Mouse (Mus musculus): ENCODE measurements at regions not wholly inside any gene's neighbourhood (a gene's known extent, or its start where the extent isn't known, plus 50 kb on each side); places are given as distances from the start of the nearest gene placed in this dataset.

DNA sequence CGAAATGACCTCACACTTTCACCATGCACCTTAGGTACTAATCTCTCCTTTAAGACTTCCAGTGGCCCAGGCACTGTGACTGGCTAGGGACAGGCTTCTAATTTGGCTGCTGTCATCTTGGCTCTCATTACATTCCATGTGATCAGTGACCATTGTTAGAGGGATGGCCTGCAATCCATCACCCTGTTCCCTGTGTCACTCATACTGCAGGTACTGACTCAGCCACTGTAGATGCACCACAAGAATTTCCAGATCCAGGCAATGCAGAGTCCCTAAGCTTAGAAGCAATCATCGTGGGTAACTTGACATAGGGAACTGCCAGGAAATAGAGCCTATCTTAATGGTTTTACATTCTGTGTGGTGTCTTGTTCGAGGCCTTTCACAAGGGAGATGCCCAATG is 92.1 kb upstream of the Krr1 start:
- WGBS = 83% methylated on average over 3 of the region's 3 CpGs
- no peaks in the 10 kb centered on the region; the same call in 1 of the 2 replicates for H3K4me1 ChIP-seq (ENCODE audit: control insufficient read depth, insufficient read depth, insufficient read length, low read length)
- H3K4me3 ChIP-seq (ENCODE audit: low read depth, low read length) = no peak overlapping the region
- no peak overlapping the region for H3K27ac ChIP-seq (ENCODE audit: insufficient read depth, low read depth, low read length)
- no peak for TF ChIP-seq POLR2A (IDR thresholded peaks at IDR 0.05; ENCODE audit: low read depth, low read length)
- no peak for TF ChIP-seq CTCF (IDR thresholded peaks at IDR 0.05; ENCODE audit: extremely low read depth, insufficient read length, insufficient replicate concordance, low read depth, low read length)
- H3K27me3 ChIP-seq (ENCODE audit: control insufficient read depth, insufficient read depth, low read length) = no peaks in the 10 kb centered on the region
- H3K36me3 ChIP-seq (ENCODE audit: control insufficient read depth, insufficient read depth, low read length) = no peaks in the 10 kb centered on the region

DNA sequence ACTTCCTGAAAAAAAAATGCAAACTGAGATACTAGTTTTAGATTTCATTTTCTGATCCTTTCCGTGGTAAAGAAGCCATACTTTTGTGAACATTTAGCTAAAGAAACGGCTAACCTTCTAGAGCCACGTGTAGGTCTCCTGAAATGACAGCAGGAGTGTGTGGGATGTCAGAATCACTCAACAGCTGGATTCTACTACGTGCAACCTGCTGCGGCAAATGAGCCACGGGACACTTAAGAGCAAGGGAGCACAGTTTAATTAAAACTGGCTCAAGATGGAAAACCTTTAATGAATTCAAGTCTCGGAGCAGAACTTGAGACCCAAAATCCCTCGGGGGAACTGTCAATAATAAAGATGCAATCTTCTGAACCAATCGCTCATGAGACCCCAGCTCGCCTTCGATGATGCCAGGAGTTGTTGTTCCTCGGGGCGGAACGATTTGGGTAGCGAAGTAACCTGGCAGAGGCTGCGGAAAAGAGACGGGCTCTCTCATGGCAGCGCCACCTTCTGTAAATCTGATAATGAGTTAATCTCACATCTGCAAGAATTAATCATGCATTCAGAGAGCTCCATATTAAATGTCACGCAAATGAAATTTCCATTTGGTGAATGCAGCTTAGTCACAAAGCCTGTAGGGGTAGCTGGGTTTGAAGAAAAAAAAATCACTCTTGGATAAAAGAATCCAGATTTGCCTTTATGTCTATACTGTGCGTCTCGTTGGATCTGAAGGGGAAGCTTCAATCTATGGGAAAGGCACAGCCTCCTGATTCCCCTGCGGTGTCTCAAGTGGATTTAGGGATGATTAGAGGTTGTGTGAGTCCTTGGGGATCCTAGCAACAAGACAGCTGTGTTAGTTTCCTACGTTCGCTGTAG is 90.9 kb upstream of the Krr1 start:
- 92% methylated on average over 24 of the region's 24 CpGs for WGBS
- H3K4me1 ChIP-seq (ENCODE audit: control insufficient read depth, insufficient read depth, insufficient read length, low read length) = no peaks in the 10 kb centered on the region; the same call in 1 of the 2 replicates
- no peak overlapping the region for H3K4me3 ChIP-seq (ENCODE audit: low read depth, low read length)
- H3K27me3 ChIP-seq (ENCODE audit: control insufficient read depth, insufficient read depth, low read length) = no peaks in the 10 kb centered on the region
- H3K36me3 ChIP-seq (ENCODE audit: control insufficient read depth, insufficient read depth, low read length) = no peaks in the 10 kb centered on the region
- TF ChIP-seq POLR2A (IDR thresholded peaks at IDR 0.05; ENCODE audit: low read depth, low read length) (no peak), CTCF (IDR thresholded peaks at IDR 0.05; ENCODE audit: extremely low read depth, insufficient read length, insufficient replicate concordance, low read depth, low read length) (no peak)
- H3K27ac ChIP-seq (ENCODE audit: insufficient read depth, low read depth, low read length) = no peak overlapping the region

DNA sequence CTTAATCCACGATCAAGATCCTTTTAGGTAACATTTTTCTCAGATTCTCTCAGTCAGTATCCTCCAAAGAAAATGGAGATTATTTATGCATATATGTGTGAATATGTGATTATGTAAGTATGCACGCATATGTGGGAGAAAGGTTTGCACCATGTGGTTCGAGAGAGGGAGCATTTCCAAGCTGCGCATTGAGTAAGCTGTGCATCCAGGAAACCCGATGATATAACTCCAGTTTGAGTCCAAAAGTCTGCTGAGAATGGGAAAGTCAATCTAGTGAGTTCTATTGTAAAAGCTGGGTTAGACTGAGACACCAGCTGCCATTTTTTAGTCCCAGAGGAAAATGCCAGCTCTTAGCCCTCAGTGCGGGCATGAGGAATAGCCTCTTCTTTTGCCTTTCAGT is 89.9 kb upstream of the Krr1 start:
- 94% methylated on average over 6 of the region's 6 CpGs for WGBS
- TF ChIP-seq CTCF (IDR thresholded peaks at IDR 0.05; ENCODE audit: extremely low read depth, insufficient read length, insufficient replicate concordance, low read depth, low read length) (no peak), POLR2A (IDR thresholded peaks at IDR 0.05; ENCODE audit: low read depth, low read length) (no peak)
- H3K27ac ChIP-seq (ENCODE audit: insufficient read depth, low read depth, low read length) = no peak overlapping the region
- no peaks in the 10 kb centered on the region for H3K36me3 ChIP-seq (ENCODE audit: control insufficient read depth, insufficient read depth, low read length)
- no peaks in the 10 kb centered on the region; the same call in 1 of the 2 replicates for H3K4me1 ChIP-seq (ENCODE audit: control insufficient read depth, insufficient read depth, insufficient read length, low read length)
- H3K4me3 ChIP-seq (ENCODE audit: low read depth, low read length) = no peak overlapping the region
- H3K27me3 ChIP-seq (ENCODE audit: control insufficient read depth, insufficient read depth, low read length) = no peaks in the 10 kb centered on the region

DNA sequence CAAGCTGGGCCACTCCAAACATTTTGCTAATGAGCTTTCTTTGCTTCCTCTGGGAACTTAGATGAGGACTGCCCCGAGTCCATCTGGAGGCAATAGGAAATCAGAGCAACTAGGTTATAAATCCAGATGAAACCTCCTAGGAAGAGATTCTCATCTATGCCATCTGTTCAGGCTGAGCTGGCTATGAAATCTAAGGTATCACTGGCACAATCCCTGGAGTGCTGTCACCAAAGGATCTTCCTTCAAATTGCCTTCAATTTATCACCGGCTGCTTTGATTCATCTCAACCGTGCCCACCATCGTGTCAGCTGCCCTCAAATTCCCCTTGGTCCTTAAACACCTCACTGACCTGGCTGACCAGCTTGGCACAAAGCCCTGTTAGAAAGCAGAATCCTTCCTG is 87.8 kb upstream of the Krr1 start:
- 81% methylated on average over 4 of the region's 4 CpGs for WGBS
- H3K27ac ChIP-seq (ENCODE audit: insufficient read depth, low read depth, low read length) = no peak overlapping the region
- TF ChIP-seq POLR2A (IDR thresholded peaks at IDR 0.05; ENCODE audit: low read depth, low read length) = no peak
- TF ChIP-seq CTCF (IDR thresholded peaks at IDR 0.05; ENCODE audit: extremely low read depth, insufficient read length, insufficient replicate concordance, low read depth, low read length) = no peak
- H3K36me3 ChIP-seq (ENCODE audit: control insufficient read depth, insufficient read depth, low read length) = no peaks in the 10 kb centered on the region
- no peak overlapping the region for H3K4me3 ChIP-seq (ENCODE audit: low read depth, low read length)
- no peaks in the 10 kb centered on the region for H3K4me1 ChIP-seq (ENCODE audit: control insufficient read depth, insufficient read depth, insufficient read length, low read length)
- no peaks in the 10 kb centered on the region for H3K27me3 ChIP-seq (ENCODE audit: control insufficient read depth, insufficient read depth, low read length)

DNA sequence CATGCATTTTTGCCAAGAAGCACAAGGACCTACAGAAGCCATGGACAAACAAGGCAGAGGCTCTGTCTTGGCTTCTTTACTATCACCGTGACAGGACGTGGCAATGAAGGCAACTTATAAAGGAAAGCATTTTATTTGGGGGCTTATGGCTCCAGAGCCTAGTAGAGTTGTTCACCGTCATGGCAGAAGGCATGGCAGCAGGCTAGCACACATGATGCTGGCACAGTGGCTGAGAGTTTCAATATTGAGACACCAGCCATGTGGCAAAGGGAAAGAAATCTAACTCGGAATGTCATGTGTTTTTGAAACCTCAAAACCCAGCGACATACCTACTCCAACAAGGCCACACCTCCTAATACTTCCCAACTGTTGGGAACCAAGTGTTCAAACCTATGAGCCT is 83.4 kb upstream of the Krr1 start:
- TF ChIP-seq CTCF (IDR thresholded peaks at IDR 0.05; ENCODE audit: extremely low read depth, insufficient read length, insufficient replicate concordance, low read depth, low read length) (no peak), POLR2A (IDR thresholded peaks at IDR 0.05; ENCODE audit: low read depth, low read length) (no peak)
- 97% methylated on average over 5 of the region's 5 CpGs for WGBS
- Histone ChIP-seq H3K4me1 (ENCODE audit: control insufficient read depth, insufficient read depth, insufficient read length, low read length) (no peaks in the 10 kb centered on the region), H3K27ac (ENCODE audit: insufficient read depth, low read depth, low read length) (no peak overlapping the region), H3K27me3 (ENCODE audit: control insufficient read depth, insufficient read depth, low read length) (no peaks in the 10 kb centered on the region), H3K36me3 (ENCODE audit: control insufficient read depth, insufficient read depth, low read length) (no peaks in the 10 kb centered on the region), H3K4me3 (ENCODE audit: low read depth, low read length) (no peak overlapping the region)

DNA sequence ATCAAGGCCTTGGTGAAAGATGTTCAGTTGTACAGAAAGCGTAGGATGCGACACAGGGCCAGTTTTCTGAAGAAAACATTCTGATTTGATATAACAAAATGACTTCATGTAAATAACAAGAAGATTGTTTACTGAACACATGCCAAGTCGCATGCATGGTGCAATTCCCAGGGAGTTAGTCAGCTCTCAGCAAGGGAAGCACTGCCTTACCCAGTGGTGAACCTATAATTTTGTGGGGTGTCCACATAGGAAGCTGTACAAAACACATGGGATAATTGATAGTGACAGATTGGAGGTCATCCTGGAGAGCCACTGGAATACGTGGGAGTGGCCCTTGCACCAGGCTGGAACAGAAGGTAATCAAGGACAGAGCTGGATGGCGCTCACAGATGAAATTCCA is 79.0 kb upstream of the Krr1 start:
- no peaks in the 10 kb centered on the region for H3K4me1 ChIP-seq (ENCODE audit: control insufficient read depth, insufficient read depth, insufficient read length, low read length)
- 85% methylated on average over 5 of the region's 5 CpGs for WGBS
- H3K4me3 ChIP-seq (ENCODE audit: low read depth, low read length) = no peak overlapping the region
- no peaks in the 10 kb centered on the region for H3K27me3 ChIP-seq (ENCODE audit: control insufficient read depth, insufficient read depth, low read length)
- TF ChIP-seq POLR2A (IDR thresholded peaks at IDR 0.05; ENCODE audit: low read depth, low read length) (no peak), CTCF (IDR thresholded peaks at IDR 0.05; ENCODE audit: extremely low read depth, insufficient read length, insufficient replicate concordance, low read depth, low read length) (no peak)
- H3K36me3 ChIP-seq (ENCODE audit: control insufficient read depth, insufficient read depth, low read length) = no peaks in the 10 kb centered on the region
- H3K27ac ChIP-seq (ENCODE audit: insufficient read depth, low read depth, low read length) = peak overlapping the region; percentile 74

DNA sequence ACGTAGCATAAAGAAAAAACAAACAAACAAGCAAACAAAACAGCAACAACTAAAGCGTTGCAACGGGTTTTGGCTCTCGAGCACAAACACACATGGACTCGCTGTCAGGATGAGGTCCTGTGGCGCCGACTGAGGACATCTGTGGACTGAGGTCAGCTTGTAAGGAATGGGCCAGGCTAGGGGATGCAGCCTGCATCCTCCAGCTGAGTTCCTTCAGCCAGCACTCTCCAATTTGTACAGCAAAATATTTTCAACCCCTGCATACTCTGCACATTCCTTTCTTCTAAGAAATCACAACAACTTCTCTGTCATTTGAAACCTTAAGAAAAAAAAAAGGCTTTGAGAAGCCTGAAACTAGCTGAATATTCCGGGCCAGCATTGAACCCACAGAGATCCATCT is 78.5 kb upstream of the Krr1 start:
- WGBS = 83% methylated on average over 8 of the region's 8 CpGs
- Histone ChIP-seq H3K4me1 (ENCODE audit: control insufficient read depth, insufficient read depth, insufficient read length, low read length) (no peaks in the 10 kb centered on the region), H3K36me3 (ENCODE audit: control insufficient read depth, insufficient read depth, low read length) (no peaks in the 10 kb centered on the region), H3K4me3 (ENCODE audit: low read depth, low read length) (no peak overlapping the region), H3K27ac (ENCODE audit: insufficient read depth, low read depth, low read length) (peak overlapping the region; percentile 74), H3K27me3 (ENCODE audit: control insufficient read depth, insufficient read depth, low read length) (no peaks in the 10 kb centered on the region)
- TF ChIP-seq POLR2A (IDR thresholded peaks at IDR 0.05; ENCODE audit: low read depth, low read length) (no peak), CTCF (IDR thresholded peaks at IDR 0.05; ENCODE audit: extremely low read depth, insufficient read length, insufficient replicate concordance, low read depth, low read length) (no peak)

All from small intestine, adult 2 months (tissue).